20 mouse cellular contexts compared by ENCODE assay signal in genomic region chr11:71169633-71170032, GRCm38 (mm10). TPM values are rescaled to one million over a fixed set of nuclear protein-coding genes. Genes with fewer than 3 reads are reported as not detected.
A peak's percentile ranks its signal among the peaks of the same experiment; 100 is the strongest.
DNase-seq lines count a peak whose midpoint lies in the region; ATAC-seq and TF ChIP-seq lines count a peak whose summit lies in the region.
"Had no signal": no experiment of that assay in that cellular context is flagged by ENCODE, and none has a peak within 500 bp of the region (broad histone marks: within the 10 kb centered on the region; RNA-seq: fewer than 3 reads in every experiment).

No protein-coding gene starts in this region.

- H3K4me2 ChIP-seq in intestine, postnatal 0 days (replicated peaks; ENCODE audit: low read depth), result no peak overlapping the region
- no peak overlapping the region for H3K4me2 ChIP-seq in intestine, embryonic 16.5 days (ENCODE audit: low read depth, low read length)
- H3K4me2 ChIP-seq: embryonic facial prominence, embryonic 12.5 days; forebrain, embryonic 15.5 days; hindbrain, embryonic 15.5 days had no signal

- H3K27ac ChIP-seq in intestine, postnatal 0 days (ENCODE audit: low read depth, low read length), result no peak overlapping the region
- H3K27ac ChIP-seq in intestine, embryonic 16.5 days (ENCODE audit: low read length), result no peak overlapping the region
- no peak overlapping the region for H3K27ac ChIP-seq in layer of hippocampus, adult 2 months
- H3K27ac ChIP-seq: embryonic facial prominence, embryonic 12.5 days; forebrain, embryonic 15.5 days; heart, embryonic 10.5 days; hindbrain, embryonic 10.5 days; hindbrain, embryonic 15.5 days had no signal

- H3K27me3 ChIP-seq in intestine, postnatal 0 days (replicated peaks; ENCODE audit: control insufficient read depth, insufficient read depth, low read length), result no peaks in the 10 kb centered on the region
- no peaks in the 10 kb centered on the region for H3K27me3 ChIP-seq in intestine, embryonic 16.5 days (replicated peaks; ENCODE audit: control insufficient read depth, insufficient read depth, low read length)
- H3K27me3 ChIP-seq in Patski, result peaks cover 7% of the 10 kb centered on the region
- H3K27me3 ChIP-seq: embryonic facial prominence, embryonic 12.5 days; forebrain, embryonic 15.5 days; hindbrain, embryonic 15.5 days had no signal

- CTCF ChIA-PET in Patski (lab: Charles Lee), result interaction anchor here (1.5 kb wide), 1 partner anchor 10 kb away, joined by 4 read pairs; no protein-coding TSS in a partner anchor

- whole genome bisulfite sequencing in intestine, postnatal 0 days, result 58% methylated on average over 1 of the region's 1 CpGs
- WGBS in intestine, embryonic 16.5 days, result 61% methylated on average over 1 of the region's 1 CpGs

- H3K4me1 ChIP-seq in intestine, postnatal 0 days (replicated peaks; ENCODE audit: control insufficient read depth, insufficient read depth, low read length), result no peaks in the 10 kb centered on the region
- H3K4me1 ChIP-seq in intestine, embryonic 16.5 days (ENCODE audit: control insufficient read depth, insufficient read depth, low read length), result no peaks in the 10 kb centered on the region
- H3K4me1 ChIP-seq: embryonic facial prominence, embryonic 12.5 days; forebrain, embryonic 15.5 days; heart, embryonic 10.5 days; hindbrain, embryonic 10.5 days; hindbrain, embryonic 15.5 days had no signal

- no peaks in the 10 kb centered on the region for H3K9me3 ChIP-seq in intestine, postnatal 0 days (ENCODE audit: control insufficient read depth)
- H3K9me3 ChIP-seq in intestine, embryonic 16.5 days (ENCODE audit: control insufficient read depth, low read length), result no peaks in the 10 kb centered on the region
- H3K9me3 ChIP-seq: embryonic facial prominence, embryonic 12.5 days; forebrain, embryonic 15.5 days; G1E; heart, embryonic 10.5 days; hindbrain, embryonic 10.5 days; hindbrain, embryonic 15.5 days had no signal

- peak; percentile 64 for TF ChIP-seq CTCF in intestine, postnatal 0 days (IDR thresholded peaks at IDR 0.05; ENCODE audit: low read depth)
- TF ChIP-seq CTCF in layer of hippocampus, adult 2 months (conservative IDR thresholded peaks at IDR 0.05), result peak; percentile 32
- TF ChIP-seq CTCF in Patski (IDR thresholded peaks at IDR 0.05), result peak; percentile 10

- H3K4me3 ChIP-seq in intestine, postnatal 0 days (ENCODE audit: low read depth, low read length), result no peak overlapping the region
- no peak overlapping the region for H3K4me3 ChIP-seq in intestine, embryonic 16.5 days (ENCODE audit: low read length)
- H3K4me3 ChIP-seq in layer of hippocampus, adult 2 months, result no peak overlapping the region
- H3K4me3 ChIP-seq: embryonic facial prominence, embryonic 12.5 days; forebrain, embryonic 15.5 days; heart, embryonic 10.5 days; hindbrain, embryonic 10.5 days; hindbrain, embryonic 15.5 days had no signal

- no peak overlapping the region for H3K9ac ChIP-seq in intestine, postnatal 0 days (ENCODE audit: low read depth, low read length)
- no peak overlapping the region for H3K9ac ChIP-seq in intestine, embryonic 16.5 days (ENCODE audit: low read depth, low read length)
- H3K9ac ChIP-seq: embryonic facial prominence, embryonic 12.5 days; forebrain, embryonic 15.5 days; hindbrain, embryonic 15.5 days had no signal

- H3K36me3 ChIP-seq in intestine, postnatal 0 days (ENCODE audit: control insufficient read depth, insufficient read depth), result no peaks in the 10 kb centered on the region
- H3K36me3 ChIP-seq in intestine, embryonic 16.5 days (ENCODE audit: control insufficient read depth, insufficient read depth, low read length), result no peaks in the 10 kb centered on the region
- H3K36me3 ChIP-seq: embryonic facial prominence, embryonic 12.5 days; forebrain, embryonic 15.5 days; G1E; heart, embryonic 10.5 days; hindbrain, embryonic 10.5 days; hindbrain, embryonic 15.5 days had no signal

- POLR2A ChIA-PET in Patski (lab: Charles Lee), result no interaction called here

- no peak for DNase-seq in layer of hippocampus, adult 2 months (ENCODE audit: low spot score in 2 of 2)
- no peak for DNase-seq in layer of hippocampus, postnatal 36 days
- no peak for DNase-seq in Patski (ENCODE audit: low read depth, low spot score)
- no peak for DNase-seq in gastrocnemius, postnatal 10 days
- DNase-seq: adrenal gland, postnatal 10 days; cerebellum, adult 11 months; cerebellum, adult 9-11 months; heart, adult 18-20 months; heart, postnatal 14 days had no signal

- in situ Hi-C loops in Patski (cut with MboI; ENCODE audit: low pct_unique_long_range_greater_than_20kb), result no loop called here

- no peak for ATAC-seq in intestine, postnatal 0 days
- no peak for ATAC-seq in intestine, embryonic 16.5 days
- ATAC-seq in Patski, result no peak
- ATAC-seq in neutrophil, adult 5-6 weeks (ENCODE audit: extremely low read depth, insufficient number of reproducible peaks, low FRiP score, poor library complexity, severe bottlenecking), result 0 out of 2 replicates have a peak, but pooled peaks have one; percentile 19
- ATAC-seq: forebrain, embryonic 15.5 days; inflammation-experienced regulatory T-cells, adult 6 months had no signal

RNA-seq across cellular contexts. Expression of gene Nlrp1a, which starts 25.1 kb away (rescaled TPM):
- 0.05 TPM in 2 replicates for polyA plus RNA-seq in intestine, postnatal 0 days (2015; fragmentation: Nextera tagmentation; extraction: Ambion mirVana)
- polyA plus RNA-seq in intestine, embryonic 16.5 days (2015; fragmentation: Nextera tagmentation; extraction: Ambion mirVana), result 0.17 and 0.20 TPM in 2 replicates
- under 1 TPM; 0.61 to 0.87 TPM for total RNA-seq in layer of hippocampus, adult 2 months (2021)
- 1 to 10 TPM in 1 of 2 experiments, under 1 TPM in 1; 0.68 to 1.0 TPM for total RNA-seq in layer of hippocampus, postnatal 36 days (2021)
- polyA plus RNA-seq in Patski (2021), result not detected
- 9.9 and 12.7 TPM in 2 replicates for total RNA-seq in neutrophil, adult 5-6 weeks (2017)
- under 1 TPM; 0.31 to 0.43 TPM for total RNA-seq in gastrocnemius, postnatal 10 days (2021)
- polyA plus RNA-seq: brain, embryonic 14.5 days; forebrain, embryonic 15.5 days; G1E; hindbrain, embryonic 15.5 days had no signal

Comparison
In these comparisons a context has a peak if more than half of its experiments do, and no peak if none do; other contexts are left out.
1. CTCF ChIP-seq: peak in every context shown above with its lines; median percentile 64 in intestine, postnatal 0 days; 32 in layer of hippocampus, adult 2 months; 10 in Patski.